ENCODE assay signal across 8 mouse cellular contexts in the genomic region with DNA sequence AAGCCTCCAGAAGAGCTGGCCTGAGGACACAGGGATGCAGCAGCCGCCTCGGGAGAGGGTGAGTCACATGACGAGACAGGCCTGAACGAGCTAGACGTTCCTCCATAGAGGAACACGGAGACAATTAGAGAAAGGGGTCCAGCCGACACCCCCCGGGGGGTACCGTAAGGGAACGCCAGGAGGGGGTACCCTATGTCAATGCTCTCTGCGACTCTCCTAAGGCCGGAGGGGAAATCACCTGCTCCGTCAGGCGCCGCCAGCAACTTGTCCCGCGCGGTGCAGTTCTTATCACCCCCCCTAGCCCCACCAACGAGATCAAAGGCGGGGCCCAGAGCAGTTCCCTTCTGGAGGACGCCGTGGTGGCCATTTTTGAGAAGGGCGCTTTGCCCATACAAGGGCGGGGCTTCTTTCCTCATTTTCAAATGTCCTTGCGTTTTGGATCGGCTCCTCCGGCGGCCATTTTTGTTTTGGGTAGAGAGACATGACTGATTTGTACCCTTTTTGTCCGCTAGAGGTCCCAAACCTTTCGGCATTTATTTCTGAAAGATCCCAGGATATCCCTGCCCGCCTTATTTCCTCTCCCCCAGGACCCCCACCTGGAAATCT. TPM values are rescaled to one million over a fixed set of nuclear protein-coding genes. Genes with fewer than 3 reads are reported as not detected.
DNase-seq lines count a peak whose midpoint lies in the region; ATAC-seq and TF ChIP-seq lines count a peak whose summit lies in the region.

Cuedc2 (minus strand) TSS at position 372 of the 606 bp plus-strand sequence.

- TF ChIP-seq CTCF in E14TG2a.4 (conservative IDR thresholded peaks at IDR 0.05; ENCODE audit: low read length), result peak; percentile 67
- TF ChIP-seq CTCF in heart, postnatal 0 days (IDR thresholded peaks at IDR 0.05; ENCODE audit: low read depth), result peak; percentile 60
- no peak for TF ChIP-seq CTCF in testis, adult 2 months (IDR thresholded peaks at IDR 0.05; ENCODE audit: control insufficient read depth, insufficient read depth, insufficient replicate concordance, low read depth, low read length)

- H3K4me3 ChIP-seq in E14TG2a.4 (replicated peaks; ENCODE audit: low read length), result peak within 1 kb of the TSS; percentile 89
- H3K4me3 ChIP-seq in forebrain, embryonic 12.5 days (replicated peaks), result peak within 1 kb of the TSS; percentile 49
- peak within 1 kb of the TSS; percentile 87 for H3K4me3 ChIP-seq in heart, postnatal 0 days (ENCODE audit: low read depth, low read length)
- peak within 1 kb of the TSS; percentile 80 for H3K4me3 ChIP-seq in liver, embryonic 16.5 days (ENCODE audit: low read depth, low read length)
- peak within 1 kb of the TSS; percentile 60 for H3K4me3 ChIP-seq in neural tube, embryonic 13.5 days
- H3K4me3 ChIP-seq in testis, adult 2 months (ENCODE audit: control insufficient read depth, low read depth, low read length), result peak within 1 kb of the TSS; percentile 87

- H3K9ac ChIP-seq in forebrain, embryonic 12.5 days, result peak within 1 kb of the TSS; percentile 71
- peak within 1 kb of the TSS; percentile 80 for H3K9ac ChIP-seq in heart, postnatal 0 days (replicated peaks; ENCODE audit: low read depth, low read length)
- peak within 1 kb of the TSS; percentile 79 for H3K9ac ChIP-seq in liver, embryonic 16.5 days (ENCODE audit: low read depth, low read length)
- peak within 1 kb of the TSS; percentile 76 for H3K9ac ChIP-seq in neural tube, embryonic 13.5 days

- peaks cover 13% of the 10 kb centered on the region for H3K36me3 ChIP-seq in E14TG2a.4 (ENCODE audit: insufficient read depth, low read length)
- H3K36me3 ChIP-seq in forebrain, embryonic 12.5 days (replicated peaks), result peaks cover 3% of the 10 kb centered on the region; the same call in 1 of the 2 replicates
- H3K36me3 ChIP-seq in heart, postnatal 0 days (replicated peaks; ENCODE audit: control insufficient read depth, insufficient read depth, low read length), result no peaks in the 10 kb centered on the region
- H3K36me3 ChIP-seq in liver, embryonic 16.5 days (ENCODE audit: control insufficient read depth, insufficient read depth), result no peaks in the 10 kb centered on the region
- H3K36me3 ChIP-seq in neural tube, embryonic 13.5 days, result no peaks in the 10 kb centered on the region
- H3K36me3 ChIP-seq in testis, adult 2 months (ENCODE audit: control insufficient read depth, insufficient read depth, low read length), result no peaks in the 10 kb centered on the region

- peak within 1 kb of the TSS; percentile 62 for H3K27ac ChIP-seq in forebrain, embryonic 12.5 days
- peak within 1 kb of the TSS; percentile 72 for H3K27ac ChIP-seq in heart, postnatal 0 days (ENCODE audit: low read depth)
- H3K27ac ChIP-seq in liver, embryonic 16.5 days (ENCODE audit: low read length), result peak within 1 kb of the TSS; percentile 85
- H3K27ac ChIP-seq in neural tube, embryonic 13.5 days (replicated peaks), result peak within 1 kb of the TSS; percentile 82
- peak within 1 kb of the TSS; percentile 16; the same call in 1 of the 2 replicates for H3K27ac ChIP-seq in testis, adult 2 months (ENCODE audit: control insufficient read depth, insufficient read depth, low read depth, low read length)

- peak; percentile 99 for DNase-seq in c-Kit-positive CD71-positive TER-119-positive erythroid progenitor cells, embryonic 14.5 days (ENCODE audit: low spot score)
- peak; percentile 95 for DNase-seq in heart, postnatal 0 days (ENCODE audit: low spot score)
- peak; percentile 97 to 98 for DNase-seq in kidney, postnatal 4 days

- peaks cover 18% of the 10 kb centered on the region for H3K27me3 ChIP-seq in E14TG2a.4 (ENCODE audit: insufficient read depth, low read length)
- H3K27me3 ChIP-seq in forebrain, embryonic 12.5 days, result peaks cover 8% of the 10 kb centered on the region; the same call in 1 of the 2 replicates
- H3K27me3 ChIP-seq in heart, postnatal 0 days (ENCODE audit: control insufficient read depth, insufficient read depth, low read length), result no peaks in the 10 kb centered on the region
- no peaks in the 10 kb centered on the region for H3K27me3 ChIP-seq in liver, embryonic 16.5 days (ENCODE audit: control insufficient read depth, insufficient read depth, low read depth, low read length)
- 0 out of 2 replicates have a peak, but pooled peaks cover under 1% of the 10 kb centered on the region for H3K27me3 ChIP-seq in neural tube, embryonic 13.5 days
- no peaks in the 10 kb centered on the region for H3K27me3 ChIP-seq in testis, adult 2 months (ENCODE audit: control insufficient read depth, insufficient read depth, low read length)

- TF ChIP-seq EP300 in heart, postnatal 0 days (IDR thresholded peaks at IDR 0.05; ENCODE audit: low read depth), result peak; percentile 69; the same call in 1 of the 2 replicates

- 1% methylated on average over 31 of the region's 31 CpGs for WGBS in forebrain, embryonic 12.5 days
- WGBS in heart, postnatal 0 days, result under 1% methylated on average over 31 of the region's 31 CpGs
- under 1% methylated on average over 31 of the region's 31 CpGs for WGBS in liver, embryonic 16.5 days (ENCODE audit: insufficient replicate concordance)
- WGBS in neural tube, embryonic 13.5 days, result under 1% methylated on average over 31 of the region's 31 CpGs

- peak within 1 kb of the TSS; percentile 75 for H3K4me2 ChIP-seq in forebrain, embryonic 12.5 days
- peak within 1 kb of the TSS; percentile 90 for H3K4me2 ChIP-seq in heart, postnatal 0 days (ENCODE audit: low read depth, low read length)
- peak within 1 kb of the TSS; percentile 88 for H3K4me2 ChIP-seq in liver, embryonic 16.5 days (ENCODE audit: low read depth, low read length)
- peak within 1 kb of the TSS; percentile 89 for H3K4me2 ChIP-seq in neural tube, embryonic 13.5 days

- H3K4me1 ChIP-seq in E14TG2a.4 (replicated peaks; ENCODE audit: low read depth, low read length), result peaks cover 43% of the 10 kb centered on the region
- H3K4me1 ChIP-seq in forebrain, embryonic 12.5 days, result peaks cover 20% of the 10 kb centered on the region
- peaks cover 7% of the 10 kb centered on the region; the same call in 1 of the 2 replicates for H3K4me1 ChIP-seq in heart, postnatal 0 days (ENCODE audit: control insufficient read depth, insufficient read depth)
- peaks cover 33% of the 10 kb centered on the region for H3K4me1 ChIP-seq in liver, embryonic 16.5 days (ENCODE audit: control insufficient read depth, low read depth, low read length)
- peaks cover 24% of the 10 kb centered on the region for H3K4me1 ChIP-seq in neural tube, embryonic 13.5 days (replicated peaks)
- peaks cover 16% of the 10 kb centered on the region for H3K4me1 ChIP-seq in testis, adult 2 months (ENCODE audit: control insufficient read depth, insufficient read depth, low read length)

- TF ChIP-seq POLR2A in testis, adult 2 months (IDR thresholded peaks at IDR 0.05; ENCODE audit: control insufficient read depth, low read depth, low read length), result peak; percentile 29; the same call in 1 of the 2 replicates

- peak; percentile 93 for ATAC-seq in forebrain, embryonic 12.5 days (ENCODE audit: low FRiP score)
- ATAC-seq in heart, postnatal 0 days (ENCODE audit: insufficient read depth, low read depth), result peak; percentile 89
- peak; percentile 87 for ATAC-seq in liver, embryonic 16.5 days (ENCODE audit: low read depth)
- peak; percentile 89 for ATAC-seq in neural tube, embryonic 13.5 days (ENCODE audit: low read depth)

- no peaks in the 10 kb centered on the region for H3K9me3 ChIP-seq in E14TG2a.4 (ENCODE audit: low read length)
- H3K9me3 ChIP-seq in forebrain, embryonic 12.5 days, result no peaks in the 10 kb centered on the region
- no peaks in the 10 kb centered on the region for H3K9me3 ChIP-seq in heart, postnatal 0 days (replicated peaks; ENCODE audit: control insufficient read depth, low read length)
- H3K9me3 ChIP-seq in liver, embryonic 16.5 days (replicated peaks; ENCODE audit: control insufficient read depth, low read length), result no peaks in the 10 kb centered on the region
- no peaks in the 10 kb centered on the region for H3K9me3 ChIP-seq in neural tube, embryonic 13.5 days

RNA-seq across cellular contexts. Expression of gene Cuedc2, which starts in this region (rescaled TPM):
- polyA plus RNA-seq in forebrain, embryonic 12.5 days (2016; fragmentation: Nextera tagmentation; extraction: Ambion mirVana), result 226 TPM in 2 replicates
- total RNA-seq in heart, postnatal 0 days (2014; rRNA removed; ENCODE audit: low replicate concordance), result 91.7 and 114 TPM in 2 replicates
- polyA plus RNA-seq in heart, postnatal 0 days (2015; fragmentation: Nextera tagmentation; extraction: Ambion mirVana), result 129 and 136 TPM in 2 replicates
- 67.3 and 67.6 TPM in 2 replicates for polyA plus RNA-seq in liver, embryonic 16.5 days (2015; fragmentation: Nextera tagmentation; extraction: Ambion mirVana)
- 318 and 357 TPM in 2 replicates for polyA plus RNA-seq in neural tube, embryonic 13.5 days (2015; fragmentation: Nextera tagmentation; extraction: Ambion mirVana)
- 24.5 and 28.4 TPM in 2 replicates for polyA plus RNA-seq in testis, adult 2 months (2012; rRNA removed)

Comparison
In these comparisons a context has a peak if more than half of its experiments do, and no peak if none do; other contexts are left out.
1. Peak in every context shown above with its lines: DNase-seq, ATAC-seq, H3K4me3 ChIP-seq and H3K27ac ChIP-seq.
2. H3K27ac ChIP-seq: peak in every context shown above with its lines; median percentile 85 in liver, embryonic 16.5 days; 82 in neural tube, embryonic 13.5 days; 72 in heart, postnatal 0 days; 62 in forebrain, embryonic 12.5 days; 16 in testis, adult 2 months.